Mouse (Mus musculus) heart, adult 2 months (tissue): Measurements from ENCODE around the gene Aldh6a1. TPM values are rescaled to one million over a fixed set of nuclear protein-coding genes. Genes with fewer than 3 reads are reported as not detected.

Source experiments
- DNase-seq, 2 experiments: peaks; one replicate each; pipeline ENCODE4 v3.0.0; 2021
- H3K27ac ChIP-seq: fragments of 200-600 bp; 2 replicates; pipeline ENCODE4 v1.8.1; 2022
- H3K27me3 ChIP-seq: fragments of 200-500 bp; 2 replicates; pipeline ENCODE4 v1.6.1; 2012; ENCODE audit warnings: mild to moderate bottlenecking, low read length, inconsistent platforms, mixed read lengths; ENCODE audit not compliant: control insufficient read depth, insufficient read depth
- H3K36me3 ChIP-seq: fragments of 200-500 bp; 2 replicates; pipeline ENCODE4 v1.6.1; 2012; ENCODE audit warnings: low read length, inconsistent platforms; ENCODE audit not compliant: control insufficient read depth, insufficient read depth
- H3K4me1 ChIP-seq: fragments of 200-500 bp; 2 replicates; pipeline ENCODE4 v1.6.1; 2011; ENCODE audit warnings: low read length; ENCODE audit not compliant: control insufficient read depth, insufficient read depth
- H3K4me3 ChIP-seq: fragments of 200-600 bp; 2 replicates; pipeline ENCODE4 v1.8.1; 2022
- H3K79me2 ChIP-seq: fragments of 200-500 bp; replicated peaks from 2 replicates; pipeline ENCODE4 v1.6.1; 2012; ENCODE audit warnings: mild to moderate bottlenecking, inconsistent platforms, low read length, moderate library complexity, mixed read lengths; ENCODE audit not compliant: control insufficient read depth, insufficient read depth
- H3K9ac ChIP-seq: fragments of 200-500 bp; 2 replicates; pipeline ENCODE4 v1.6.1; 2012; ENCODE audit warnings: low read depth, mild to moderate bottlenecking, control low read depth, inconsistent platforms, low read length, mixed read lengths
- CTCF ChIP-seq: fragments of 200-600 bp; IDR thresholded peaks from 2 replicates; pipeline ENCODE4 v1.8.1; 2022; ENCODE audit warnings: antibody characterized with exemption, mild to moderate bottlenecking, moderate library complexity
- EP300 ChIP-seq: fragments of 200-500 bp; IDR thresholded peaks from 2 replicates; pipeline ENCODE4 v1.6.1; 2011; ENCODE audit warnings: low read depth, low read length, control low read depth; ENCODE audit not compliant: insufficient read depth
- POLR2A ChIP-seq: fragments of 200-500 bp; IDR thresholded peaks from 2 replicates; pipeline ENCODE4 v1.6.1; 2011; ENCODE audit warnings: mild to moderate bottlenecking, low read depth, low read length, control low read depth; ENCODE audit not compliant: insufficient read depth
- WGBS: fragments of 180-500 bp; shearing (Covaris S2); methylation state at CpG from one replicate; pipeline ENCODE4 v1.1.7; 2018; 5-methylcytosine and 5-hydroxymethylcytosine counted together
- intact Hi-C: fragments of 180-260 bp; cut with DNase I; formaldehyde crosslinking; loops from one replicate; pipeline ENCODE4 v1.15.1; 2025
- polyA plus RNA-seq: library from polyadenylated mRNA; depleted of rRNA; stranded (reverse); fragments of >200 nt; gene quantifications from 2 replicates; pipeline ENCODE4 v1.2.3, GENCODE M21; 2012
- total RNA-seq, 2 experiments: library from RNA; stranded (reverse); gene quantifications; 2 replicates each; pipeline ENCODE4 v1.2.3; 2021

Aldh6a1 gene
- total and polyA plus RNA-seq, 3 experiments, result 83.5 to 236 (median 189) TPM

DNA sequence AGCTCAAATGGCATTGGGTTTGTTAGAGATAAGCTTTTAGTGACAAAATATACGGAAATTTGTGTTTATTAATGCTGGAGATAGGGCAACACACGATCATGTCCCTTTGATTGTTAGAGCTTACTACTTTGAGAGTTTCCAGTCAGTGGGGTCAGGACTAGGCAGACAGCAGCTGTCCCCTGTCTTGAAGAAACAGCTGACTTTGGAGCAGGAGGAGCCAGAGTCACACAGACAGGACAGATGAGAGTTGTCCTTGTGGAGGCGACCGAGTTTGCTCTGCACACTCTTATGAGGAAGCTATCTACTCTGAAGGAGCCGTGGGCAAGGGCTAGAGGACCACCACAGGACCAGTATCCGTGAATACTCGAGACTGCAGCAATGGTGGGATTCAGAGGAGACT, 28.1 kb upstream of the Aldh6a1 start:
- no peak overlapping the region for H3K9ac ChIP-seq
- 81% methylated on average over 7 of the region's 7 CpGs for WGBS
- no peak overlapping the region for H3K4me3 ChIP-seq
- no peaks in the 10 kb centered on the region for H3K4me1 ChIP-seq
- no peaks in the 10 kb centered on the region for H3K36me3 ChIP-seq
- no peaks in the 10 kb centered on the region for H3K27me3 ChIP-seq
- no peak for DNase-seq
- intact Hi-C loops, result no loop called here
- H3K27ac ChIP-seq, result no peak overlapping the region
- no peaks in the 10 kb centered on the region for H3K79me2 ChIP-seq
- TF ChIP-seq POLR2A, result no peak
- no peak for TF ChIP-seq CTCF
- no peak for TF ChIP-seq EP300

- no peaks in the 10 kb centered on the region; the same call in 1 of the 2 replicates for H3K36me3 ChIP-seq
- no peak overlapping the region for H3K4me3 ChIP-seq
- intact Hi-C loops, result loop anchor here (1.0 to 5.0 kb wide), 2 partner anchors 79 to 121 kb away; no protein-coding TSS in a partner anchor
- H3K4me1 ChIP-seq, result no peaks in the 10 kb centered on the region
- H3K9ac ChIP-seq, result no peak overlapping the region
- 4% methylated on average over 1 of the region's 1 CpGs for WGBS
- DNase-seq, result no peak
- no peak for TF ChIP-seq POLR2A
- TF ChIP-seq CTCF, result peak; percentile 81
- no peaks in the 10 kb centered on the region for H3K79me2 ChIP-seq
- no peaks in the 10 kb centered on the region for H3K27me3 ChIP-seq
- no peak overlapping the region for H3K27ac ChIP-seq
Measured at GRCm38 (mm10) chr12:84468701-84469100, 17.9 kb upstream of the Aldh6a1 start.

- DNase-seq, result no peak
- H3K9ac ChIP-seq, result no peak overlapping the region
- WGBS, result 89% methylated on average over 3 of the region's 3 CpGs
- no peaks in the 10 kb centered on the region for H3K79me2 ChIP-seq
- no peaks in the 10 kb centered on the region; the same call in none of the 2 replicates for H3K36me3 ChIP-seq
- H3K4me3 ChIP-seq, result no peak overlapping the region
- intact Hi-C loops, result no loop called here
- H3K27me3 ChIP-seq, result no peaks in the 10 kb centered on the region
- no peak overlapping the region for H3K27ac ChIP-seq
- no peaks in the 10 kb centered on the region for H3K4me1 ChIP-seq
- TF ChIP-seq EP300 (no peak), POLR2A (no peak), CTCF (no peak)
Measured at GRCm38 (mm10) chr12:84462856-84463255, 12.1 kb upstream of the Aldh6a1 start.

GRCm38 (mm10) chr12:84461416-84461815, 10.6 kb upstream of the Aldh6a1 start:
- no peak overlapping the region for H3K9ac ChIP-seq
- no peak overlapping the region for H3K27ac ChIP-seq
- H3K36me3 ChIP-seq, result no peaks in the 10 kb centered on the region; the same call in none of the 2 replicates
- WGBS, result 88% methylated on average over 5 of the region's 5 CpGs
- intact Hi-C loops, result no loop called here
- no peak for DNase-seq
- no peaks in the 10 kb centered on the region for H3K79me2 ChIP-seq
- H3K4me1 ChIP-seq, result no peaks in the 10 kb centered on the region
- TF ChIP-seq EP300, result no peak
- no peak for TF ChIP-seq CTCF
- no peak for TF ChIP-seq POLR2A
- no peaks in the 10 kb centered on the region for H3K27me3 ChIP-seq
- H3K4me3 ChIP-seq, result no peak overlapping the region

DNA sequence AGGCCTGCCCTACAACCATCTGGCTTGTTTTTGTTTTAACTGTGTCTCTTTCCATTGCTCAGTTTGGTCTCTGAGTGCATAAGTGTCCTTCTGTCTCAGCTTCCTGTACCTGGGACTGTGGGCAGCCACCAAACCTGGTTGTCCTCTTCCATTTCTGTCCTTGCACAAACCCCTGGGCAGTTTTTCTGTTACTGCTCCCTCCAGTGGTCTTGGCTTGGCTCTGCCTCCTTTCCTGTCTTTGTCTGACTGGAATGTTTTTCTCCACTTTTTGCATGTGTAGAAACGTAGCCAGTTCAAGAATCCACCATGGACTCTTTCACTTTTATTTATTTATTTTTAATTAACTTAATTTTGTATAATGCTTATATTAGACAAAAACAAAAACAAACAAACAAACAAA, 9.0 kb upstream of the Aldh6a1 start:
- Histone ChIP-seq H3K79me2 (no peaks in the 10 kb centered on the region), H3K9ac (no peak overlapping the region), H3K27ac (no peak overlapping the region), H3K36me3 (no peaks in the 10 kb centered on the region; the same call in none of the 2 replicates), H3K4me1 (no peaks in the 10 kb centered on the region), H3K4me3 (no peak overlapping the region), H3K27me3 (no peaks in the 10 kb centered on the region)
- intact Hi-C loops, result loop anchor here (10.0 kb wide), 1 partner anchor 305 kb away; no protein-coding TSS in a partner anchor
- TF ChIP-seq CTCF (peak; percentile 37), EP300 (no peak), POLR2A (no peak)
- no peak for DNase-seq
- 28% methylated on average over 1 of the region's 1 CpGs for WGBS

DNA sequence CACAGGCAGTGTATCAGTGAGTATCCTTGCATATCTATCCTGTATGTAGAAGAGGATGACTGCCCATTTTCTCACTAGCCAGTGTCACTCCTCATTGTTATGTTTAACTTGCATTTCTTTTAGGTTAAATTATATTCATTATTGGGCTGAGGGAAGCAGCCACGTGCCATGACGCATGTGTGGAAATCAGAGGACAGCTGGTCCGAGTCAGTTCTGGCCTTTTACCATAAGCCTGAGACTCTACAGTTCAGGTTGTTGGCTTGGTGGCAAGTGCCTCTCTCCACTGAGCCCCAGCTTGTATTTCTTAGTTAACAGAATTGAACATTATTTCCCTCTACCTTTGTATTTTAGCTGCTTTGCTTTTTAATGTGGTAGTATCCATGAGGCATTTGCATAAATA, 6.1 kb upstream of the Aldh6a1 start:
- TF ChIP-seq CTCF, result no peak
- no peak for TF ChIP-seq POLR2A
- no peak for TF ChIP-seq EP300

More for the DNA sequence above, 6.1 kb upstream of the Aldh6a1 start:
- no peaks in the 10 kb centered on the region for H3K27me3 ChIP-seq
- WGBS, result 88% methylated on average over 3 of the region's 3 CpGs
- peaks cover 6% of the 10 kb centered on the region for H3K79me2 ChIP-seq
- H3K36me3 ChIP-seq, result no peaks in the 10 kb centered on the region; the same call in none of the 2 replicates
- no peak overlapping the region for H3K9ac ChIP-seq
- H3K27ac ChIP-seq, result no peak overlapping the region
- H3K4me1 ChIP-seq, result peaks cover under 1% of the 10 kb centered on the region
- intact Hi-C loops, result loop anchor here (10.0 kb wide), 1 partner anchor 308 kb away; no protein-coding TSS in a partner anchor
- DNase-seq, result no peak
- H3K4me3 ChIP-seq, result no peak overlapping the region
